Mouse (Mus musculus): Measurements from ENCODE around the gene H2-T3.
"Not testable (repeated sequence)": the region's sequence is repeated elsewhere in the genome, so short reads cannot be mapped to it uniquely, and the experiment has no call there.

Gene H2-T3

GRCm38 (mm10) chr17:36190169-36190507 lies at the start of gene H2-T3:
Gene H2-T3, minus strand, starts transcription at chr17:36190287.
- DNase-seq: no peak

- no peak for DNase-seq
Observed at GRCm38 (mm10) chr17:36237321-36237921, 47.3 kb upstream of the H2-T3 start.

GRCm38 (mm10) chr17:36235300-36235699 lies 45.2 kb upstream of the H2-T3 start:
- DNase-seq: not testable (repeated sequence)

GRCm38 (mm10) chr17:36233572-36233971 lies 43.5 kb upstream of the H2-T3 start:
- DNase-seq: no peak

- DNase-seq: peak; percentile 82
Observed at GRCm38 (mm10) chr17:36231318-36231717, 41.2 kb upstream of the H2-T3 start.

GRCm38 (mm10) chr17:36229046-36229445 lies 39.0 kb upstream of the H2-T3 start:
- no peak for DNase-seq

- no peak for DNase-seq
Observed at GRCm38 (mm10) chr17:36226921-36227320, 36.8 kb upstream of the H2-T3 start.

GRCm38 (mm10) chr17:36225231-36225824 lies 35.2 kb upstream of the H2-T3 start:
- no peak for DNase-seq

GRCm38 (mm10) chr17:36224451-36224850 lies 34.4 kb upstream of the H2-T3 start:
- no peak for DNase-seq

- DNase-seq: no peak
Observed at GRCm38 (mm10) chr17:36218594-36219155, 28.6 kb upstream of the H2-T3 start.

GRCm38 (mm10) chr17:36215586-36215985 lies 25.5 kb upstream of the H2-T3 start:
- no peak for DNase-seq

- no peak for DNase-seq
Observed at GRCm38 (mm10) chr17:36206846-36207245, 16.8 kb upstream of the H2-T3 start.

GRCm38 (mm10) chr17:36205862-36206261 lies 15.8 kb upstream of the H2-T3 start:
- DNase-seq: no peak

GRCm38 (mm10) chr17:36205456-36205855 lies 15.4 kb upstream of the H2-T3 start:
- DNase-seq: no peak

GRCm38 (mm10) chr17:36201851-36202250 lies 11.8 kb upstream of the H2-T3 start:
- DNase-seq: no peak

GRCm38 (mm10) chr17:36198317-36198716 lies 8.2 kb upstream of the H2-T3 start:
- DNase-seq: no peak

GRCm38 (mm10) chr17:36194471-36194870 lies 4.4 kb upstream of the H2-T3 start:
- DNase-seq: no peak

GRCm38 (mm10) chr17:36193546-36194141 lies 3.6 kb upstream of the H2-T3 start:
- DNase-seq: peak; percentile 81

- DNase-seq: no peak
Observed at GRCm38 (mm10) chr17:36192371-36192770, 2.3 kb upstream of the H2-T3 start.

GRCm38 (mm10) chr17:36189491-36190168 lies 457 bp downstream of the H2-T3 start:
- DNase-seq: no peak

GRCm38 (mm10) chr17:36187540-36187939 lies 2.5 kb downstream of the H2-T3 start:
- DNase-seq: no peak

- DNase-seq: no peak
Observed at GRCm38 (mm10) chr17:36182212-36182611, 7.9 kb downstream of the H2-T3 start.

- DNase-seq: not testable (repeated sequence)
Observed at GRCm38 (mm10) chr17:36179446-36179845, 10.6 kb downstream of the H2-T3 start.

GRCm38 (mm10) chr17:36178938-36179337 lies 11.1 kb downstream of the H2-T3 start:
- not testable (repeated sequence) for DNase-seq
